Mouse (Mus musculus): ENCODE data around the gene Tie1. TPM values are rescaled to one million over a fixed set of nuclear protein-coding genes. Genes with fewer than 3 reads are reported as not detected.

Tie1 gene
- polyA plus RNA-seq, 1 experiment from 2014 or later: 36.5 TPM

DNA sequence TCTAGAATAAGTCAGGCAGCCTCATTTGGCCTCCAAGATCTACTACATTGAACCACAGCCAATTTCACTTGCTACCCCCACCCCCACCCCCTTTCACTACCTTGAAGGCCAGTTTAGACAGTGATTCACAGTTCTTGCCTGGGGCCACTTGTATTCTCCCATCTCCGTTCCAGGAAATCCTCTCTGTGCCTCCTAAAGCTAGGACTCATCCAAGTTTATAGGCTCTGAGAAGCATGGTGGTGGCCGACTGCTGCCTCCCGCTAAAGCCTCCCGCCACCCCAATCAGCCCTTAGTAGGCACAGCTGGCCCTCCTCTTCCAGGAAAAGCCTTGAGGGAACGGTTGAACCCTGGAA lies 62.5 kb downstream of the Tie1 start:
- Histone ChIP-seq H3K27ac (peak overlapping the region; percentile 95), H3K4me1 (peaks cover 35% of the 10 kb centered on the region), H3K9me3 (no peaks in the 10 kb centered on the region), H3K27me3 (ENCODE audit: insufficient read depth, poor library complexity, severe bottlenecking) (no peaks in the 10 kb centered on the region), H3K36me3 (peaks cover 34% of the 10 kb centered on the region), H3K4me3 (peak overlapping the region; percentile 78)
- no peak for DNase-seq (ENCODE audit: low spot score)
- 3% methylated on average over 5 of the region's 5 CpGs for WGBS

DNA sequence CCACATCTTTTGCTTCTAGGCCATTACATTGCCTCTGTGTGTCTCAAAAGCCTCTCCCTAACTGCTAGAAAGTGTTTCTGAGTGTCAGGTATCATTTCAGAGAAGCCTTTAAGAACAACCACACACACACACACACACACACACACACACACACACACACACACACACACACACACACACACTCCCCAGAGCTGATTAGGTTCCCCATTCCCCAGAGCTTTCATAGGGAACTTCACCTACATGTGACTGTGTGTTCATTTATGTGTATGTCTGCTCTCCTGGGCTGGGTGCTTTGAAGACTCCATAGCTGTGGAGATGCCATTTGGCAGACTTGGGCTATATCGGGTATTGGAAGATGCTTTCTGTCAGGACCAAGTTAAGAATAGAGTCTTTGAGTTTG lies 64.5 kb downstream of the Tie1 start:
- no peak overlapping the region for H3K27ac ChIP-seq
- 74% methylated on average over 1 of the region's 1 CpGs for WGBS
- H3K36me3 ChIP-seq: peaks cover 28% of the 10 kb centered on the region
- no peak for DNase-seq (ENCODE audit: low spot score)
- H3K9me3 ChIP-seq: no peaks in the 10 kb centered on the region
- H3K27me3 ChIP-seq (ENCODE audit: insufficient read depth, poor library complexity, severe bottlenecking): no peaks in the 10 kb centered on the region
- H3K4me1 ChIP-seq: peaks cover 34% of the 10 kb centered on the region
- H3K4me3 ChIP-seq: no peak overlapping the region

DNA sequence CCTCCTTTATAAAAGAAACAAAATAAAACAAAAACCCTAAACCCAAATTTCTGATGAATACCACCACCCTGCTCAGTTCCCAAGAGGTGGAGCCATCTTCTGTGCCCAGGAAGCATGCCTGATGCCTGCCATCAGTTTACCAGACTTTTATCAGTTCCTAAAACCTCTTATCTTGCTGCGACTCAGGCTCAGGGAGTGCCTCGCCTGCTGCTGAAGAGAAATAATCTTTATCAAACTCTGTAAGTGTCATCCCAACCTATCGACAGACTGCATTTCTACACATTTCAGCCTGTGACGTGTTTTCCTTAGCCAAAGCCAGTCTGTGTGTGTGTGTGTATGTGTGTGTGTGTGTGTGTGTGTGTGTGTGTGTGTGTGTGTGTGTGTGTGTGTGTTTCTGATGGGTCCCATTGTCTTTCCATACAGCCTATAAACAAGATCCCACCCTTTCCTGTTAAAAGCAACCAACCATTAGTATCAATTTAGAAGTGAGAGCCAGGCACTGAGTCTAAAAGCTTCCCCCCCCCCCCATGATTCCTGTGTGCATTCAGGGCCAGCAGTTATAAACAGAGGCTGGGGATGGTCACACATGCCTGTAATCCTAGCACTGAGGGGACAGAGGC lies 65.2 kb downstream of the Tie1 start:
- Histone ChIP-seq H3K4me3 (no peak overlapping the region), H3K9me3 (no peaks in the 10 kb centered on the region), H3K27me3 (ENCODE audit: insufficient read depth, poor library complexity, severe bottlenecking) (no peaks in the 10 kb centered on the region), H3K4me1 (peaks cover 27% of the 10 kb centered on the region), H3K27ac (no peak overlapping the region), H3K36me3 (peaks cover 34% of the 10 kb centered on the region)
- DNase-seq (ENCODE audit: low spot score): no peak
- WGBS: 30% methylated on average over 4 of the region's 4 CpGs

DNA sequence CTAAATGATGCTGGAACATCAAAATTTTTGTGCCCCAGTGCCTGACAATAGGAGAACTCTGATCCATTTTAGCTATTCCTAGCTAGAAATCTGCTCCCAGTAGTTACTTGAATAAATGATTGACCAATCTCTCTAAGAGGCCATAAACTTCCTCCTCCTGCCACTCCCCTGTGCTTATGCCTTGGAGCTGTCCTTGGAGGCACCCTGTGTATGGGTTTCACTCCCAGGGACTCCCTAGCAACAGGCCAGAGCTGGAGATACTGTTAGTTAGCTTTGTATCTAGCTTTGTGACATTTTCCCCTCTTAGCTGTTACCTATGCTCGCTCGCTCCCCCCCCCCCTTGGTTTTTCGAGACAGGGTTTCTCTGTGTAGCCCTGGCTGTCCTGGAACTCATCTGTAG lies 68.5 kb downstream of the Tie1 start:
- H3K9me3 ChIP-seq: no peaks in the 10 kb centered on the region
- no peaks in the 10 kb centered on the region for H3K4me1 ChIP-seq
- H3K4me3 ChIP-seq: no peak overlapping the region
- H3K36me3 ChIP-seq: peaks cover 62% of the 10 kb centered on the region
- WGBS: 93% methylated on average over 3 of the region's 3 CpGs
- DNase-seq (ENCODE audit: low spot score): no peak
- no peak overlapping the region for H3K27ac ChIP-seq
- no peaks in the 10 kb centered on the region for H3K27me3 ChIP-seq (ENCODE audit: insufficient read depth, poor library complexity, severe bottlenecking)

Other genes with a start within 250 kb of the Tie1 start
- gene Ptprf, start 198.7 kb downstream of the Tie1 start, polyA plus RNA-seq (2016; fragmentation: Nextera tagmentation; extraction: Ambion mirVana): 43.8 and 59.3 TPM in 2 replicates
- 6.7 and 8.6 TPM in 2 replicates for gene Szt2, start 80.8 kb downstream of the Tie1 start, polyA plus RNA-seq (2016; fragmentation: Nextera tagmentation; extraction: Ambion mirVana)
- gene Med8, start 80.7 kb downstream of the Tie1 start, polyA plus RNA-seq (2016; fragmentation: Nextera tagmentation; extraction: Ambion mirVana): 102 and 124 TPM in 2 replicates
- 72.0 and 85.1 TPM in 2 replicates for gene Elovl1, start 62.0 kb downstream of the Tie1 start, polyA plus RNA-seq (2016; fragmentation: Nextera tagmentation; extraction: Ambion mirVana)
- gene Cdc20, start 52.7 kb downstream of the Tie1 start, polyA plus RNA-seq (2016; fragmentation: Nextera tagmentation; extraction: Ambion mirVana): 221 and 270 TPM in 2 replicates
- 3.9 and 5.5 TPM in 2 replicates for gene Mpl, start 32.5 kb downstream of the Tie1 start, polyA plus RNA-seq (2016; fragmentation: Nextera tagmentation; extraction: Ambion mirVana)
- gene 2610528J11Rik, start 36.9 kb upstream of the Tie1 start, polyA plus RNA-seq (2016; fragmentation: Nextera tagmentation; extraction: Ambion mirVana): 0.70 and 1.7 TPM in 2 replicates
- gene Tmem125, start 54.0 kb upstream of the Tie1 start, polyA plus RNA-seq (2016; fragmentation: Nextera tagmentation; extraction: Ambion mirVana): 0.32 and 0.69 TPM in 2 replicates
- 0.84 and 1.1 TPM in 2 replicates for gene Cfap57, start 130.7 kb upstream of the Tie1 start, polyA plus RNA-seq (2016; fragmentation: Nextera tagmentation; extraction: Ambion mirVana)
- gene Ebna1bp2, start 130.7 kb upstream of the Tie1 start, polyA plus RNA-seq (2016; fragmentation: Nextera tagmentation; extraction: Ambion mirVana): 110 and 166 TPM in 2 replicates
- not detected in 2 replicates for gene Olfr62, start 168.9 kb upstream of the Tie1 start, polyA plus RNA-seq (2016; fragmentation: Nextera tagmentation; extraction: Ambion mirVana)
- gene Olfr1342, start 202.7 kb upstream of the Tie1 start, polyA plus RNA-seq (2016; fragmentation: Nextera tagmentation; extraction: Ambion mirVana): not detected in 2 replicates
- 0.03 TPM in 1 of 2 replicates, not detected in the other for gene Olfr1341, start 213.5 kb upstream of the Tie1 start, polyA plus RNA-seq (2016; fragmentation: Nextera tagmentation; extraction: Ambion mirVana)
- not detected in 2 replicates for gene Olfr1340, start 230.1 kb upstream of the Tie1 start, polyA plus RNA-seq (2016; fragmentation: Nextera tagmentation; extraction: Ambion mirVana)
- gene Olfr1339, start 242.1 kb upstream of the Tie1 start, polyA plus RNA-seq (2016; fragmentation: Nextera tagmentation; extraction: Ambion mirVana): not detected in 2 replicates